Mouse (Mus musculus): ENCODE results near the gene Galntl6.
"Not testable (repeated sequence)": the region's sequence is repeated elsewhere in the genome, so short reads cannot be mapped to it uniquely, and the experiment has no call there.

The Galntl6 gene

GRCm38 (mm10) chr8:57765726-57766351 lies 1146.6 kb downstream of the Galntl6 start:
- no peak for DNase-seq (ENCODE audit: low spot score)

DNA sequence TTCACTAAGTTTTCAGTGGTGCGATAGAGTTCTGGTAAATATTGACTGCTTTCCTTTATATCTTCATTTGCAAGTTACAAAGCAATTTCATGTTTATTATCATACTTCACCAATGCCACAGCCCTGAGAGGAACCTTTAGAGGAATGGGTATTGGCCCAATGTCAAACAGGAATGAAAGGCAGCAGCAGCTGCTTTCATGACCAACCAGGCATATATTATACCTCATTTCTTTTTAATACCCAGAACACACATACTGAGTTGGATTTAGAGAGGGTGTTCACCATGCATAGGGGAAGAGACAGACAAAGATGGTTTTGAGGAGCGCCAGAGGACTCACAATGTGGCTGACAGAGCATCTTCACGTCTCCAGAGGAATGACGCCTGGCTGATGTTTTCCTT lies 1147.2 kb downstream of the Galntl6 start:
- no peak for DNase-seq (ENCODE audit: low spot score)

DNA sequence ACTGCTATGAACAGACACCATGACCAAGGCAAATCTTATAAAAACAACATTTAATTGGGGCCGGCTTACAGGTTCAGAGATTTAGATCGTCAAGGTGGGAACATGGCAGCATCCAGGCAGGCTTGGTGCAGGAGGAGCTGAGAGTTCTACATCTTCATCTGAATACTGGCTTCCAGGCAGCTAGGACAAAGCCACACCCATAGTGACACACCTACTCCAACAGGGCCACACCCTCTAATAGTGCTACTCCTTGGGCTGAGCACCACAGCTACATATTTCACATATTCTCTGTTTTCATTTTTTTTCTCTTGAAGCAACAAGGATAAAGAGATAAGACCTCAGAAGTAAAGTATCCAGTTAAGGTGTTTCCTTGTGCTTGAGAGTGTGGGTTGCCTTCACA lies 1149.8 kb downstream of the Galntl6 start:
- DNase-seq (ENCODE audit: low spot score), result not testable (repeated sequence)

DNA sequence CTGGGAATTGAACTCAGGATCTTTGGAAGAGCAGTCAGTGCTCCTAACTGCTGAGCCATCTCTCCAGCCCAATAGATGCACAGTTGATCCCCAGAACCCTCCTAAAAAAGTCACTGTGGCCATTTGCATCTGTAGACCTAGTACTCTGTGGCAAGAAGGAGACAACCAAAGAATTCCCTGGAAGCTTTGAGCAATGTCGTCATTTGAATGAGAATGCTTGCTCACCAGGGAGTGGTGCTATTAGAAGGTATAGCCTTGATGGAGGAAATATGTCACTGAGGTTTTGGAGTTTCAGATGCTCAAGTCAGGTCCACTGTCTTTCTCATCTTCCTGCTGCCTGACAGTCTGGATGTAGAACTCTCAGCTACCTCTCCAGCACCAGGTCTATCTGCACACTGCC lies 1151.5 kb downstream of the Galntl6 start:
- no peak for DNase-seq (ENCODE audit: low spot score)

DNA sequence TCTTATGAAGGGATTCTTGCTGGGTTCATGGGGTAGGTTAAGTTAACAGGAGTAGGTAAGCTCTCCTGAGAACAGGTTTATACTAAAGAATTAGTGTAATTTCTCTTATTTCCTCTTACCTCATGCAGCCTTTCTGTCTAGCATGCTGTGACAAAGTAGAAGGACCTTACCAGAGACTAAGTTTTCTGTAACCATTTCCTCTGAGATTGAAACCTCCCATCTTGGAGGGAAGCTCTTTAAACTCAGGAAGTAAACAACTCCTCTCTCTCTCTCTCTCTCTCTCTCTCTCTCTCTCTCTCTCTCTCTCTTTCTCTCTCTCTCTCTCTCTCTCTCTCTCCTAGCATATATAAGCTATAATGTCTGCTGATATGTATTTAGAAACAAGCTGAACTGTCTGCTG lies 1153.6 kb downstream of the Galntl6 start:
- no peak for DNase-seq (ENCODE audit: low spot score)

DNA sequence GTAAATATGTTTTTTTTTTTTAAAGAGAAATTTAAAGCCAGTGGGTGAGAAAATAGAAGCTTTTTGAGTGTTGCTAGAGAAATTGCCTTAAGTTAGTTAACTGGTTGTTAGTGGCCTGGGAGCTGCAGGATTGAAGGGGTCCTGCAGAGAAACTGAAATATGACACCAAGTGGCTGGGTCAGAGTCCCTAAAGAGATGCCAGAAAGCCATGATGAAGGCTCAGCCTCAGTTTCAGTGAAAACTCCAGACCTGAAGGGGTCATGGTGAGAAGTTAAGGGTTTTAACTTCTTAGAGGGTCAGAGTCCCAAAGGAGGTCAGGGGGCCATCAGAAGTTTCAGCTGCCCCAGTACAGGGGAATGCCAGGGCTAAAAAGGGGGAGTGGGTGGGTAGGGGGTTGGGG lies 1155.0 kb downstream of the Galntl6 start:
- no peak for DNase-seq (ENCODE audit: low spot score)

GRCm38 (mm10) chr8:57754066-57754465 lies 1158.4 kb downstream of the Galntl6 start:
- DNase-seq (ENCODE audit: low spot score), result no peak

GRCm38 (mm10) chr8:57743636-57744035 lies 1168.8 kb downstream of the Galntl6 start:
- DNase-seq (ENCODE audit: low spot score), result no peak

- no peak for DNase-seq (ENCODE audit: low spot score)
Observed at GRCm38 (mm10) chr8:57741983-57742382, 1170.5 kb downstream of the Galntl6 start.

DNA sequence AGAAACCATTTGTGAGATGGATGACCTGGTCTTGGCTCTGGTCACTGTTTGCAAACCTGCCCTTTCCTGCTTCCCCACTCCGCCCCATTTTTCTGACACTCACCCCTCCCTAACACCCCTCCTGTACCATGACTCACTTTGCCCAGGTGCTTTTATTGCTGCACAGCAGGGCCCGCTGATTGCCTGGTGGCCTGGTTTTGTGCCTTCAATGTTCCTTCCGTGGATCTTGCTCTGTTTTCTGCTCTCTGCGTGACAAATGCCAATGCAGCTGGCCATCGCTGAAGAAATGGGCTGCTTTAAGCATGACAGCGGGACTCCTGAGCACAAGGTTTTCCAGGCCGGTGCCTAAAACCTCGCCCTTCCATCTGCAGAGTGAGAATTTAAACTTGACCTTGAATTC lies 1171.1 kb downstream of the Galntl6 start:
- no peak for DNase-seq (ENCODE audit: low spot score)

- no peak for DNase-seq (ENCODE audit: low spot score)
Observed at GRCm38 (mm10) chr8:57737281-57737680, 1175.2 kb downstream of the Galntl6 start.

DNA sequence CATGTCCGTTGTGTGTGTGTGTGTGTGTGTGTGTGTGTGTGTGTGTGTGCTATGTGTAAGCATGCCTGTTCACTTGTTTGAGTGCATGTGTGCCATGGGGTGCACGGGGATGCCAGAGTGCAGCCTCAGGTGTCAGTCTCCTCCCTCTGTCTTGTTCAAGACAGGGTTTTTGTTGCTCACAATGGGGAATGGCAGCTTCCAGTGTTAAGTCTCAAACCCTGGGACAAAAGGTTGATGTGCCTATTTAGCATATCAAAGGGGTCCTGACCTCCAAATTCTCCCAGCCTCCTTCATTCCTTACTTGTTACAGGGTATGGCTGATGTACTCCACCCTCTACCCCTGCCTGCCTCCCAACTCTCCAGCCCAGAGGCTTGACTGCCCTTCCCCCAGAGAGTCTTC lies 1179.6 kb downstream of the Galntl6 start:
- no peak for DNase-seq (ENCODE audit: low spot score)

GRCm38 (mm10) chr8:57731666-57732065 lies 1180.8 kb downstream of the Galntl6 start:
- DNase-seq (ENCODE audit: low spot score), result peak; percentile 36

DNA sequence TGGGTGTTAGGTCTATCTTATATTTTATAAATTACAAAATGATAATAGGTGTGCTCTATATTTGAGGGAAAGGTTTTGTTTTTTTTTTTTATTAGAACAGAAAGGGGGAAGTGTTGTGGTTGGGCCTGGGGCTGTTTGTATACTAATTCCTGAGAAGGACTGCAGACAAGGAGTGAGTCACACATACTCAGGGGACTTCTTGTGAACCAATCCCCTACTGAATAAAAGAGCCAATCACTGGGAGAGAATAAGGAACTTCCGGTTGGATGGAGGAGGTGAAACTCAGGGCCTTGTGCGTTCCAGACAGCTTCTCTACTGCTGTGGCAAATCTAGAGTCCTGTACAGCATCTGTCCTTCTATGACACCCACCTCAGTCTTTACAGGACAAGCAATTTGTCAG lies 1184.2 kb downstream of the Galntl6 start:
- no peak for DNase-seq (ENCODE audit: low spot score)

DNA sequence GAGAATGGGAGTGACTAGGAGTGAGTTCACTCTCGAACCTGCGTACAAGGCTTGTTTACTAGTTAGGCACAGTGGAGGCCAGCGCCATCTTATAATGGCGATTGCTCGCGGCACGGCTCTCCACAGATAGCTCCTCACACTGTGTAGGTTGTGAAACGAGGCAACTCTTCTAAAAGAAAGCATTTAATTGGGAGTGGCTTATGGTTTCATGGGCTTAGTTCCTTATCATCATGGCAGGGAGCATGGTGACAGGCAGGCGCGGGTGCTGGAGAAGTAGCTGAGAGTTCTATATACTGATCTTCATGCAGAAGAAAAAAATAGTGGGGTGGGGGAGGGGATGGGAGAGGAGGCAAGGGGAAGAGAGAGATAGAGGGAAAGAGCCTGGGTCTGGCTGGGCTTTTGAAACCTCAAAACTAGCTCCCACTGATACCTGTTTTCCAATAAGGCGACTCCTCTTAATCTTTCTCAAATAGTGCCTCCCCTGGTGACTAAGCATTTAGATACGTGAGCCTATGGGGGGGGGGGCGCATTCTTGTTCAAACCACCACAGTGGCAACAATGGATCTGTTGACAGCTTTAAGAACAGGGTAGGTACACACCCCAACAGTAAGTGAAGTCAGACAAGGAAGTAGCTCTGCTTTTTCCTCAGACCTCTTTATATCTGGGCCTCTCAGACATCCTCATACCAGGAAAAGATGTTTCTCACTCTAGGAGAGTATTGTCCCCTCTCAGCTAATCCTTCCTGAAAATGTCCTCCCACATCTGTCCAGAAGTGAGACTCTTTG lies 1187.4 kb downstream of the Galntl6 start:
- DNase-seq (ENCODE audit: low spot score), result no peak

Data from yolk sac, embryonic 10.5 days (tissue).